Mouse (Mus musculus) hindbrain, embryonic 12.5 days (tissue): ENCODE results near the gene Zfp512. TPM values are rescaled to one million over a fixed set of nuclear protein-coding genes. Genes with fewer than 3 reads are reported as not detected.
"Not testable (repeated sequence)": the region's sequence is repeated elsewhere in the genome, so short reads cannot be mapped to it uniquely, and the experiment has no call there.

ENCODE experiments used
- ATAC-seq: fragments of 200-750 bp; cut with Nextera tagmentation; 2 replicates; pipeline ENCODE4 v1.8.0; 2017; ENCODE audit warnings: moderate TSS enrichment; ENCODE audit not compliant: low FRiP score
- H3K27ac ChIP-seq: fragments of 300-500 bp; sonication (generic); 2 replicates; pipeline ENCODE4 v1.5.1; 2016; ENCODE audit warnings: mild to moderate bottlenecking
- H3K27me3 ChIP-seq: fragments of 300-500 bp; sonication (generic); 2 replicates; pipeline ENCODE4 v1.6.1; 2016; ENCODE audit warnings: mild to moderate bottlenecking
- H3K36me3 ChIP-seq: fragments of 300-500 bp; sonication (generic); 2 replicates; pipeline ENCODE4 v1.6.1; 2016; ENCODE audit warnings: mild to moderate bottlenecking
- H3K4me1 ChIP-seq: fragments of 300-500 bp; sonication (generic); 2 replicates; pipeline ENCODE4 v1.6.1; 2016
- H3K4me2 ChIP-seq: fragments of 300-500 bp; sonication (generic); replicated peaks from 2 replicates; pipeline ENCODE4 v1.6.1; 2016; ENCODE audit warnings: mild to moderate bottlenecking
- H3K4me3 ChIP-seq: fragments of 300-500 bp; sonication (generic); 2 replicates; pipeline ENCODE4 v1.5.1; 2016; ENCODE audit warnings: mild to moderate bottlenecking
- H3K9ac ChIP-seq: fragments of 300-500 bp; sonication (generic); 2 replicates; pipeline ENCODE4 v1.6.1; 2016; ENCODE audit warnings: mild to moderate bottlenecking, moderate library complexity
- H3K9me3 ChIP-seq: fragments of 300-500 bp; sonication (generic); replicated peaks from 2 replicates; pipeline ENCODE4 v1.6.1; 2016; ENCODE audit warnings: mild to moderate bottlenecking
- WGBS: fragments of 180-500 bp; shearing (Covaris S2); methylation state at CpG from one replicate; pipeline ENCODE4 v1.1.7; 2016; 5-methylcytosine and 5-hydroxymethylcytosine counted together
- polyA plus RNA-seq: library from polyadenylated mRNA; unstranded; fragments of >200 nt; fragmentation: Nextera tagmentation; extraction: Ambion mirVana; gene quantifications from 2 replicates; pipeline ENCODE4 v1.2.1, GENCODE M21; 2016

The Zfp512 gene
- polyA plus RNA-seq: 97.4 and 101 TPM in 2 replicates

GRCm38 (mm10) chr5:31451878-31452561 is at the start of gene Zfp512:
TSS of gene Zfp512 (plus strand) at chr5:31452431.
- H3K9ac ChIP-seq: peak within 1 kb of the TSS; percentile 76
- H3K4me3 ChIP-seq: peak within 1 kb of the TSS; percentile 47
- H3K9me3 ChIP-seq: no peaks in the 10 kb centered on the region
- H3K27ac ChIP-seq: no peak within 1 kb of the TSS; the same call in 1 of the 2 replicates
- 0 out of 2 replicates have a peak, but pooled peaks cover 3% of the 10 kb centered on the region for H3K36me3 ChIP-seq
- peak within 1 kb of the TSS; percentile 86 for H3K4me2 ChIP-seq
- peak; percentile 99 for ATAC-seq
- no peaks in the 10 kb centered on the region for H3K27me3 ChIP-seq
- 6% methylated on average over 23 of the region's 23 CpGs for WGBS
- peaks cover 14% of the 10 kb centered on the region for H3K4me1 ChIP-seq

DNA sequence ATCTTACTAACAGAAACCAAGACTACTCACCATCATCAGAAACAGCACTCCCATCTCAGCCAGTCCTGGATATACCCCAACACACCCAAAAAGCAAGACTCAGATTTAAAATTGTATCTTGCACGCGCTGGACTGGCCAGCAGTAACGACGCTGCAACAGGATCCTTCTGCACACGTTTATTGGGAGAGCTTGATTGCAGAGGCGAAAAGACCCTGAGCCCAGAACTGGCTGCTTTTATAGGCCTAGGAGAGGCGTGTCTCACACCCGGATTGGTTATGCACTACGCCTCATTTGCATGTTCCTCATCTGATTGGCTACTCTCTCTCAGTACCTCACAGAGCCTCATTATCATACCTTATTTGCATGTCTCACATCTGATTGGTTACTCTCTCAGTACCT is 17.5 kb upstream of the Zfp512 start:
- H3K4me1 ChIP-seq, H3K27ac ChIP-seq, ATAC-seq, H3K4me2 ChIP-seq, H3K9me3 ChIP-seq, H3K9ac ChIP-seq, H3K4me3 ChIP-seq, H3K27me3 ChIP-seq, H3K36me3 ChIP-seq: not testable (repeated sequence)
- 95% methylated on average over 9 of the region's 9 CpGs for WGBS

DNA sequence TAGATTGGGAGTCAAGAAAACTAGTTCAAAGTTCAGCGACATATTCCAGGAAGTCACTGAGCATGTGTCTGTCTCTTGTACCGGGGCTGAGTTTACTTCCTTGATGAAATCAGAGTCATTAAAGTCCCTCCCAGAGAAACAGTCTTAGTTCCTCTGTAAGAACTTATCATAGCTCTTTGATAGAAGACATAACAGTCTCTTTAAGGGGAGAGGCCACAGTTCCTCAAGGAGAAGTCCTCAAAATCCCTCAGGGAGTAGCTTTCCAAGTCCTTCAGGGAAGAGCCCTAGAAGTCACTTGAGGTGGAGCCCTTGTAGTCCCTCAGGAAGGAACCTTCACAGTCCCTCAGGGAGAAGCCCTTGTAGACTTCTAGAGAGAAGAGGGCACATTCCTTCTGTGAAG is 895 bp upstream of the Zfp512 start:
- H3K9me3 ChIP-seq: no peaks in the 10 kb centered on the region
- 84% methylated on average over 2 of the region's 2 CpGs for WGBS
- ATAC-seq: no peak
- H3K36me3 ChIP-seq: 0 out of 2 replicates have a peak, but pooled peaks cover 3% of the 10 kb centered on the region
- H3K4me3 ChIP-seq: no peak overlapping the region
- H3K9ac ChIP-seq: no peak overlapping the region
- peaks cover 14% of the 10 kb centered on the region for H3K4me1 ChIP-seq
- no peaks in the 10 kb centered on the region for H3K27me3 ChIP-seq
- no peak overlapping the region for H3K27ac ChIP-seq
- H3K4me2 ChIP-seq: no peak overlapping the region

- ATAC-seq: peak; percentile 32; the same call in 1 of the 2 replicates
Measured at GRCm38 (mm10) chr5:31452562-31452878, 289 bp downstream of the Zfp512 start.

DNA sequence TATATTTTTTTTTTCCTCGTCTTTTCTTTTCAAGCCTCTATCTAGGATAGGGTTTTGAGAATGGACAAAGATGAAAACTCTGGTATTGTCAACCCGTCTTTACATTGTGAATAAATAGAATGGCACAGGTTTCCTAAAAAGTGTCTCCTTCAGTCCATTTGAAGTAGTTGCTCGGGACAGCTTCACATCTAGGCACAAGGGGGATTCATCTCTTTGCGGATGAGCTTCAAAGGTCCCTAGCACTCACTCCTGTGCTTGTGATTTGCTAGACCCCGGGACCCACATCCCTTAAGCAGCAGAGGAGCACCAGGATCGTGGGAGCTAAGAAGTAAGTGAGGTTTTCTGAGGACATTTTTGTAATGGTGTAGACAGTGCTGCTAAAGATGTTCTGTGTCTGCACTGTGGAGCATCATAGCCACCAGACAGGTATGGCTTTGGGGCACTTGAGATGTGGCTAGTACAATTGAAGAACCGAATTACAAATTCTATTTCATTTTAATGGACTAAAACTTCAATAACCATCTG is 717 bp downstream of the Zfp512 start:
- Histone ChIP-seq H3K4me1 (peaks cover 14% of the 10 kb centered on the region), H3K4me3 (peak overlapping the region; percentile 47), H3K9ac (peak overlapping the region; percentile 76), H3K27ac (no peak overlapping the region), H3K27me3 (no peaks in the 10 kb centered on the region), H3K9me3 (no peaks in the 10 kb centered on the region), H3K4me2 (peak overlapping the region; percentile 86), H3K36me3 (0 out of 2 replicates have a peak, but pooled peaks cover 3% of the 10 kb centered on the region)
- WGBS: 20% methylated on average over 7 of the region's 7 CpGs
- no peak for ATAC-seq

More at GRCm38 (mm10) chr5:31452562-31452878, 289 bp downstream of the Zfp512 start:
- Histone ChIP-seq H3K4me3 (peak overlapping the region; percentile 47), H3K4me2 (peak overlapping the region; percentile 86), H3K27ac (no peak overlapping the region; the same call in 1 of the 2 replicates), H3K36me3 (0 out of 2 replicates have a peak, but pooled peaks cover 3% of the 10 kb centered on the region), H3K27me3 (no peaks in the 10 kb centered on the region), H3K4me1 (peaks cover 14% of the 10 kb centered on the region), H3K9me3 (no peaks in the 10 kb centered on the region), H3K9ac (peak overlapping the region; percentile 76)
- under 1% methylated on average over 11 of the region's 11 CpGs for WGBS

DNA sequence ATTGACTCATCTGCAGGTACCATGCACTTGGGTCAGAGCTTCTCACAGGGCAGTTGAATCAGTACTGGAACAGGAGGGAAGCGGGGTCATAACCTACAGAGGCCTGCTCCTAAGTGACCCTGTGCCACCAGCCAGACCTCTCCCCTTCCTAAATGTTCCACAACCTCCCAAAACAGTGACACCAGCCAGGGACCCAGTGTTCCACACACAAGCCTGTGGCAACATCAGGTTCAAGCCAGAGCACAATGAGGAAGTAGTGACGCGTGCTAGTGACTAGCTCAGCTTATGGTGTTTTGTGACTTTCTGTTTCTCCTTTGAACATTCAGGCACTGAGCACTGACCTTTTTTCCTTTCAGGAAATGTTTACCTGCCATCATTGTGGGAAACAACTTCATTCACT is 15.6 kb downstream of the Zfp512 start:
- no peak for ATAC-seq

GRCm38 (mm10) chr5:31469711-31470110 is 17.5 kb downstream of the Zfp512 start:
- no peak overlapping the region for H3K4me2 ChIP-seq
- H3K4me1 ChIP-seq: no peaks in the 10 kb centered on the region
- no peak overlapping the region for H3K27ac ChIP-seq
- no peaks in the 10 kb centered on the region for H3K9me3 ChIP-seq
- no peak overlapping the region for H3K9ac ChIP-seq
- H3K27me3 ChIP-seq: no peaks in the 10 kb centered on the region
- ATAC-seq: no peak
- peaks cover 83% of the 10 kb centered on the region for H3K36me3 ChIP-seq
- H3K4me3 ChIP-seq: no peak overlapping the region
- 91% methylated on average over 6 of the region's 6 CpGs for WGBS

More for the DNA sequence above, 15.6 kb downstream of the Zfp512 start:
- 96% methylated on average over 3 of the region's 3 CpGs for WGBS
- peaks cover 65% of the 10 kb centered on the region for H3K36me3 ChIP-seq
- no peak overlapping the region for H3K9ac ChIP-seq
- no peak overlapping the region for H3K4me3 ChIP-seq
- no peak overlapping the region for H3K4me2 ChIP-seq
- H3K27ac ChIP-seq: no peak overlapping the region
- H3K4me1 ChIP-seq: no peaks in the 10 kb centered on the region
- H3K27me3 ChIP-seq: no peaks in the 10 kb centered on the region
- no peaks in the 10 kb centered on the region for H3K9me3 ChIP-seq

GRCm38 (mm10) chr5:31470334-31470733 is 18.1 kb downstream of the Zfp512 start:
- H3K9ac ChIP-seq: no peak overlapping the region
- no peak for ATAC-seq
- no peaks in the 10 kb centered on the region for H3K4me1 ChIP-seq
- H3K27me3 ChIP-seq: no peaks in the 10 kb centered on the region
- no peaks in the 10 kb centered on the region for H3K9me3 ChIP-seq
- peaks cover 88% of the 10 kb centered on the region for H3K36me3 ChIP-seq
- no peak overlapping the region for H3K27ac ChIP-seq
- 76% methylated on average over 7 of the region's 7 CpGs for WGBS
- no peak overlapping the region for H3K4me2 ChIP-seq
- H3K4me3 ChIP-seq: no peak overlapping the region

DNA sequence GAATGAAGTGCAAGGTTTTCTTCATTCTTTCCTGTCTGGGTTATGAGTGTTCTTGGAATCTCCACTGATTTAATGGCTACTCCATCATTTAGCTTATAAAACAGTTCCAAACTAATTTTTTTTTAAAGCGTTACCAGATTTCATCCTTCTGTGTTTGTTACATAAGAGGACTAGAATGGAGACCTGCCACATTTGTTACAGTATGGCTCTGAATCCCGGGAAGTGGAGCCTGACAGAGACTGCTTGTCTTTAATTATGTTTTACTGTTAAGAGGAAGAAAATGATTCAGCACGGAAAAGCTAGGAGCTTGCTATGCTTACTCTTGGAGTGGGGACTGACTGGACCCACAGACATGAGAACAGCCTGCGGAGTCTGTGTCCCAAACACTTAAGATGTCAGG is 28.3 kb downstream of the Zfp512 start:
- no peaks in the 10 kb centered on the region for H3K9me3 ChIP-seq
- no peak overlapping the region for H3K4me3 ChIP-seq
- peaks cover 84% of the 10 kb centered on the region for H3K36me3 ChIP-seq
- H3K9ac ChIP-seq: no peak overlapping the region
- no peak for ATAC-seq
- H3K27me3 ChIP-seq: no peaks in the 10 kb centered on the region
- H3K27ac ChIP-seq: no peak overlapping the region
- WGBS: 94% methylated on average over 4 of the region's 4 CpGs
- H3K4me2 ChIP-seq: no peak overlapping the region
- no peaks in the 10 kb centered on the region for H3K4me1 ChIP-seq

DNA sequence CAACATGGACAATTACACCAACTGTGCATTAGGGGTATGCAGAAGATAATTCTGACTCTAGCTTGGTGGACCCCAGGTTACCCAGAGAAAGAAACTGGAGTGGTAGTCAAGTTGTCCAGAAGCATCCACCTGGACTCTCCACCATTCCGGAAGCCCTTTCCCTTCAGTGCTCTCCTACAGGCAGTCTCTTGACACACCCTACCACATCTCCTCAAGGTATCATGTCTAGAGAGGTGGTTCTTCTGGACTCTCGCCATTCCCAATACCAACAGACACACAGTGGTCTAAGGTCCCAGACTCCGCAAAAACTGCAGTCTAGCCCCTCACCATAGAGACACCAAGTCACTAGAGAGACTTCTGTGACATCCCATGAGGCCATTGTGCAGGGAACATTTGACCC is 33.2 kb downstream of the Zfp512 start, which contains the start of gene 4930548H24Rik:
Gene 4930548H24Rik, plus strand, starts transcription at position 301 of the 400 bp plus-strand sequence.
- 93% methylated on average over 3 of the region's 3 CpGs for WGBS
- ATAC-seq: no peak
- no peak within 1 kb of the TSS for H3K4me3 ChIP-seq
- no peaks in the 10 kb centered on the region for H3K4me1 ChIP-seq
- H3K4me2 ChIP-seq: no peak within 1 kb of the TSS
- no peaks in the 10 kb centered on the region for H3K27me3 ChIP-seq
- peaks cover 41% of the 10 kb centered on the region for H3K36me3 ChIP-seq
- H3K27ac ChIP-seq: no peak within 1 kb of the TSS
- H3K9me3 ChIP-seq: no peaks in the 10 kb centered on the region
- H3K9ac ChIP-seq: no peak within 1 kb of the TSS

DNA sequence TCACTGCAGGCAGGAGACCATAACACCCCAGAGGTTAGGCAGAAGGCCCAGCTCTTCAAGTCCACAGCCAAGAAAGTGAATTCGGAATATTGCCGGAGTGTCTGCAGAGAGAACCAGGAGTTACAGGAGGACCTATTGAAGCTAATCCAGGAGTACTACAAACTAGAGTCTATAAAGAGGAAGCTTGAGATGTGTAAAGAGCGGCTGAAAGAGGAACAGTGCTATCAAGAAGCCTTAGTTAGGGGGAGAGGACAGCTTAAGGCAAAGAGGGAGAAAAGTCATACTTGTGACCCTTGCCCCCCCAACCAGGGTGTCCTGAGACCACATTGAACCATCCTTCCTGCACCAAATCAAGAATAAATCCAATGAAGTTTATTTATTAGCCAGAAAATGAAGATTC is 35.7 kb downstream of the Zfp512 start:
- no peaks in the 10 kb centered on the region for H3K4me1 ChIP-seq
- H3K4me3 ChIP-seq: no peak overlapping the region
- H3K36me3 ChIP-seq: peaks cover 20% of the 10 kb centered on the region
- H3K27me3 ChIP-seq: no peaks in the 10 kb centered on the region
- H3K4me2 ChIP-seq: no peak overlapping the region
- no peak overlapping the region for H3K9ac ChIP-seq
- H3K27ac ChIP-seq: no peak overlapping the region
- WGBS: 100% methylated on average over 3 of the region's 3 CpGs
- ATAC-seq: no peak
- H3K9me3 ChIP-seq: no peaks in the 10 kb centered on the region

GRCm38 (mm10) chr5:31489116-31489769 is 37.0 kb downstream of the Zfp512 start:
- peaks cover 15% of the 10 kb centered on the region for H3K36me3 ChIP-seq
- no peaks in the 10 kb centered on the region for H3K9me3 ChIP-seq
- no peak overlapping the region for H3K4me3 ChIP-seq
- H3K4me1 ChIP-seq: no peaks in the 10 kb centered on the region
- no peak for ATAC-seq
- H3K27ac ChIP-seq: no peak overlapping the region
- WGBS: 69% methylated on average over 7 of the region's 7 CpGs
- no peaks in the 10 kb centered on the region for H3K27me3 ChIP-seq
- no peak overlapping the region for H3K9ac ChIP-seq
- no peak overlapping the region for H3K4me2 ChIP-seq
